Mouse (Mus musculus) cerebellum, adult 9-11 months (tissue): ENCODE data around the gene Arhgef26.

ENCODE experiments used
- DNase-seq: peaks from one replicate; pipeline ENCODE4 v3.0.0; 2022

Arhgef26 gene

DNA sequence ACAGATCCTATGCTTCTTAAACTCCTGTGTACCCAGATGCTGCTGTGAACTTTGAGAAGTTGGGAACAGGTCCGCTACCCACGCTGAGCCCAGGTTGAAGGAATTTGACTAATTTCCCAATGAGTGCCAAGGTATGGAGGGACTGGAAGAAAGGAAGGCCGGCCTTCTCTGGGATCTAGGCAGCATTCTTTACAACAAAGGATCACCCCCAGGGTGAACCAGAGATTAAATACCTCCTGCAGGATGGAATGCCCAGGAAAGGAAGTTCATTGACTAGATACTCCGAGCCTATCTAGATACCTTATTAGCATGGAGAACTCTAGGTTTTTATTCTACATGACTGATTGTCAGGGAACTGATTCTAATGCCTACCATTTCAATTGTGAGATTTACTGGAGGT is 114.8 kb downstream of the Arhgef26 start:
- no peak for DNase-seq

- DNase-seq, result no peak
Observed at GRCm38 (mm10) chr3:62454096-62454495, 116.0 kb downstream of the Arhgef26 start.

- DNase-seq, result peak; percentile 53
Observed at GRCm38 (mm10) chr3:62455854-62456253, 117.7 kb downstream of the Arhgef26 start.

GRCm38 (mm10) chr3:62458284-62459013 is 120.3 kb downstream of the Arhgef26 start:
- peak; percentile 14 for DNase-seq

DNA sequence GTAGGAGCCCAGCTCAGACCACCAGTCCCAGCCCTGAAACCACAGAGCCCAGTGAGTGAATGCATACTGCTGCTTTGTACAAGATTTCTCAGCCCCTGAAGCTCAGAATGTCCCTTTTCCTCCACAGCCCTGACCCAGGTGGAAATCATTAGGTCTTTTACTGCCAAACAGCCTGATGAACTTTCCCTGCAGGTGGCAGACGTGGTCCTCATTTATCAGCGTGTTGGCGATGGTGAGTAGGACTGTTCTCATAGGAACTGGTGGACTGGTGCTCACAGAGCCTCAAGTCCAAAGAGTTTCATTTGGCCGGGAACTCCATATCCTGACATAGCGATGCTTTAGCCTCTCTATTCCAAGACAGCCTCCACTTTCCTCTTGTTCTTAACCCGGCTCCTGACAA is 121.3 kb downstream of the Arhgef26 start:
- no peak for DNase-seq

DNA sequence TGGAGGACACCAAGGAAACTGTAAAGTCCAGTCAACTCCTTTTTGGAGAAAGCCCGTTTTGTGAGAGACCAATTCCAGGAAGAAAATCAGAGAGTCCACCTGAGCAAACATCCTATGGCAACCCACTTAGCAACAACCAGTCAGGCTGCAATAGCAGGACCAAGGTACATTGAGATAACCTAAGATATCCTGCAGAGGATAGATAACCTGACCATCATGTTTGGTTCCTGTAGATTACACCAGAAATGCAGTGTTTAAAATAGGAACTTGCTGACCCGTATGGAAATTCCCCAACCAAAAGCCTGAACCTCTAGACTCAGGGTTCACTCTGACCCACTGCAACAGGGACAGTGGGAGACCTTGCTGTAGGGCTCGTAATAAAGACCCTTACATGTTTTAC is 126.1 kb downstream of the Arhgef26 start:
- DNase-seq, result no peak

DNA sequence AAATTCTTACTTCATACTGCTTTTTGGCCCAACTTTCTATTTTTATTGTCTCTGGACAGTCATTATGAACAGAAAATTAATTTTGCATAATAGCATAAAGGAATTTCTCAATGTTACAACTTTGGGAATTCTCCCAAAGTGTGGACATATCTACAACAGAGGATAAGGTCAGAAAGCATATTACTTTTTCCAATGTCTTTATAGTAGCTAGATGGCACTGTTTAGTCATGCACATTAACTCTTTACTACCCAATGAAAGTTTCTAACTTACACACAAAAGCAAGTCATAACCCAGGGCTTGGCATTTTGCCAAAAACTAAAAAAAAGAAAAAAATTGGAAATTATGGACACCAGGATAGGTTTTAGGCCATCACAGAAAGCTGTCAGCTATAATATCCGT is 132.0 kb downstream of the Arhgef26 start:
- DNase-seq, result no peak

DNA sequence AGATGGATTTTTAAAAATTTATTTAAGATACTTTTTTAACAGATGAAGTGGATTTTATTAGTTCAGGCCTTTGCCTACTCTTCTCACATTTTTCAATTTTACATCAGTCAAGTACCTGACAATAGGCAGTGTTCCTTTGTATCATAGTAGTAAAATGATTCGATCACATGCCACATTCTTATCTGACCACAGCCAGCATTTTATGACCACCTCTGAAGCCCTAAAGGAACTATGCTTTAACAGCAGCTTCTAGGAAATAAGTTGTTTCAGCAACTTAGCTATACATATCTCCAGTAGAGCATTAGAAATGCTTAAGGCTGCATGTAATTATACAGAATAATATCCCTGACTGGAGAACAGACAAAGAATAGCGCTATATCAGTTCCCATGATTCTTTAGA is 146.2 kb downstream of the Arhgef26 start:
- DNase-seq, result no peak

- DNase-seq, result no peak
Observed at GRCm38 (mm10) chr3:62492568-62492967, 154.4 kb downstream of the Arhgef26 start.

- no peak for DNase-seq
Observed at GRCm38 (mm10) chr3:62499327-62499726, 161.2 kb downstream of the Arhgef26 start.

DNA sequence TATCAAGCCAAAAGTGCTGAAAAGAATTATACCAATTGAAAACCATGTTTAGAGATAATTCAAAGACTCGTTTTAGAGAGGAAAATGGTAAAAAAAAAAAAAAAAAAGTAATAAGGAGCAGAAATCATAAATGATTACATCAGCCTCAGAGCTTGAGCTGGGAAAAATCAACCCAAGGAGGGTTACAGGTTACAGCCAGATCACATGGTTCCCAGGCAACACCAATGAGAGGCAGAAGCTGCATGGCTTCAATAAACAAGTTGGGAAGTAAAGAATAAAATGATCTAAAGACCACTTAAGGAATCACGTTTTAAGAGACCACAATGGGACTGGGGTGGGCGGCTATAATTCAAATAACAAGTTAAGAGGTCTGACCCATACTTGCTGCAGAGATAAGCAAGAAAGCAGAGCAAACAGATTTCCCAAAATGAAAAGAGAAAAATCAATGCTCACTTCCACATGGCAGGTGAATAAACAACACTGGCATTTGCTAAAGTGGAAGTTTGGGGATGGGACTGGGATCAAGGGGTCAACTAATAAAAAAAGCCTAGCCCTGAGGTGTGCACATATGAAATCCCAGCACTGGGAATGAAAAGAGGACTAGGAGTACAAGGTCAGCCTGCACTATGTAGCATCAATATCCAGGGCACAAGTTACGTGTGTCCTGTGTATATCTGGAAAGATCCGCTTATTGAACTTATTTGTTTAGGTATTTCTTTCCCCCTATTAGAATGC is 167.2 kb downstream of the Arhgef26 start:
- no peak for DNase-seq

GRCm38 (mm10) chr3:62506488-62507205 is 168.5 kb downstream of the Arhgef26 start, which contains the start of gene Dhx36:
TSS of gene Dhx36 (minus strand) at chr3:62507004.
- DNase-seq, result peak; percentile 95

DNA sequence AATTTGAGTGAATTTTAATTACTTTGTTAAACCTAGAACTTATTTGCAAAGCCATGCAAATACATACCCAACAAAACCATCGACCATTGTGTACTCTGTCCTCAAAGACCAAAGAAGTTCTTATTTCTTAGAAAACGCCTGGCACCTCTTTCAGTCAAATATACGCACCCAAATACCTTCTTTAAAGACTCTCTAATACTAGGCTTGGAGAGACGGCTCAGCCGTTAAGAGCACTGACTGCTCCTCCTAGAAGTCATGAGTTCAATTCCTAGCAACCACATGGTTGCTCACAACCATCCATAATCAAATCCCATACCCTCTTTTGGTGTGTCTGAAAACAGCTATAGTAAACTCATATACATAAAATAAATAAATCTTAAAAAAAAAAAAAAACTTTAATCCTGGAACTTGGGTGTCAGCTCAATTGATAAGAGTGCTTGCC is 169.1 kb downstream of the Arhgef26 start:
- DNase-seq, result no peak
